In genomic region chr14:46604886-46605531, GRCm38 (mm10) we compare ENCODE assay signal across 8 mouse cellular contexts.
DNase-seq lines count a peak whose midpoint lies in the region; TF ChIP-seq lines count a peak whose summit lies in the region.

No protein-coding gene starts in this region.

- H3K4me1 ChIP-seq in cerebellum, adult 2 months (ENCODE audit: control insufficient read depth, insufficient read depth, low read length) = peaks cover 5% of the 10 kb centered on the region; the same call in 1 of the 2 replicates

- H3K27me3 ChIP-seq in cerebellum, adult 2 months (ENCODE audit: control insufficient read depth, insufficient read depth, low read length) = no peaks in the 10 kb centered on the region; the same call in 1 of the 2 replicates

- H3K4me3 ChIP-seq in cerebellum, adult 2 months (replicated peaks; ENCODE audit: insufficient read depth, low read depth, low read length) = peak overlapping the region; percentile 40

- no peak for TF ChIP-seq CTCF in cerebellum, adult 2 months (IDR thresholded peaks at IDR 0.05; ENCODE audit: borderline replicate concordance, insufficient read depth, low read depth, low read length)

- peak; percentile 34 to 50 for DNase-seq in cerebellum, adult 2 months
- no peak for DNase-seq in cerebellum, adult 11-12 months
- peak; percentile 4 for DNase-seq in cerebellum, adult 9-10 months
- peak; percentile 95 for DNase-seq in forelimb bud, embryonic 11.5 days (ENCODE audit: low read depth, low spot score)
- peak; percentile 14 for DNase-seq in lung, postnatal 25 days (ENCODE audit: low spot score)
- DNase-seq in right cerebral cortex, postnatal 10 days (ENCODE audit: low spot score in 2 of 2) = no peak
- no peak for DNase-seq in thymus, postnatal 0 days (ENCODE audit: low spot score)
- no peak for DNase-seq in adrenal gland, postnatal 4 days (ENCODE audit: low spot score in 2 of 2)

- TF ChIP-seq POLR2A in cerebellum, adult 2 months (IDR thresholded peaks at IDR 0.05; ENCODE audit: borderline replicate concordance, insufficient read depth, low read length) = no peak

- H3K27ac ChIP-seq in cerebellum, adult 2 months (ENCODE audit: insufficient read depth, low read length) = no peak overlapping the region

- WGBS in cerebellum, adult 2 months = 4% methylated on average over 16 of the region's 16 CpGs

Comparison
In these comparisons a context has a peak if more than half of its experiments do, and no peak if none do; other contexts are left out.
1. DNase-seq: peak in cerebellum, adult 2 months (2 of 2), cerebellum, adult 9-10 months (single experiment), forelimb bud, embryonic 11.5 days (single experiment) and lung, postnatal 25 days (single experiment); none in cerebellum, adult 11-12 months (single experiment), right cerebral cortex, postnatal 10 days (0 of 2), thymus, postnatal 0 days (single experiment) and adrenal gland, postnatal 4 days (0 of 2).